Mouse (Mus musculus): ENCODE data around the gene Fut2.

- TF ChIP-seq CHD2 (IDR thresholded peaks at IDR 0.05; ENCODE audit: low read depth, low read length) = no peak
- TF ChIP-seq ZC3H11A (IDR thresholded peaks at IDR 0.05; ENCODE audit: borderline replicate concordance, low read depth, low read length) = no peak
- TF ChIP-seq ZNF384 (IDR thresholded peaks at IDR 0.05; ENCODE audit: low read depth, low read length) = no peak
Measured at GRCm38 (mm10) chr7:45700301-45701015, 34.3 kb upstream of the Fut2 start.
